Mouse (Mus musculus) left cerebral cortex, adult 6 months (tissue): ENCODE data around the gene Usp8. TPM values are rescaled to one million over a fixed set of nuclear protein-coding genes. Genes with fewer than 3 reads are reported as not detected.

Source experiments
- long read RNA-seq, 2 experiments: library from polyadenylated mRNA; unstranded; transcript quantifications; one replicate each; pipeline ENCODE4 v2.0.0; 2019 to 2020
- polyA plus RNA-seq: library from polyadenylated mRNA; unstranded; fragments of <200 nt; fragmentation: Nextera tagmentation; gene quantifications from 2 replicates; pipeline ENCODE4 v1.2.3, GENCODE M21; 2021

Gene Usp8
- polyA plus RNA-seq, result 16.9 and 18.2 TPM in 2 replicates
- long read RNA-seq, experiment 1, full-length matches to known transcripts, result 106 of 154 reads
- long read RNA-seq, experiment 1, partial matches to known transcripts, result 31 of 154 reads
- long read RNA-seq, experiment 1, other reads (novel, unspliced or antisense), result 17 of 154 reads
- long read RNA-seq, experiment 2, full-length matches to known transcripts, result 5 of 30 reads
- long read RNA-seq, experiment 2, partial matches to known transcripts, result 23 of 30 reads
- long read RNA-seq, experiment 2, other reads (novel, unspliced or antisense), result 2 of 30 reads

GRCm38 (mm10) chr2:126706759-126707437 is at the start of gene Usp8:
TSS of gene Usp8 (plus strand) at chr2:126707328.

GRCm38 (mm10) chr2:126676122-126676515 is 31.0 kb upstream of the Usp8 start, which contains the start of gene Gabpb1:
TSS of gene Gabpb1 (minus strand) at chr2:126676337.

DNA sequence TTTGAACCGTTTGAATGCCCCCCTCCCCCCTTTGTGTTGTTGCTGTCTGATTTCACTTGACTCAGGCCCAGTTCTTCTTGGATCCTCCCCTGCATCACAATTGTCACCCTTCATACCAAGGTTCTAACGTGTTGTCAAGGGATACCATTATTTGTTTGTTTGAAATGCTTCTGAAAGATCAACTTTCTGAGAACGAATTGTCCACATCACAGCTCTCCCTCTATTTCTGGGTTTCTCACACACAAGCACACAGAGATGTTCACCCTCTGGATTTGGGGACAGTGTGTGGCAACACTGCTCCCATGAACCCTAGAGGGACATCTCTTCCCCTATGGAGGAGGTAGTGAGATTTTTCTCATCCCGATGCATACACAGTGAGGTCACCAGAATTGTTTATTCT is 76.2 kb downstream of the Usp8 start, which contains the start of gene Usp50:
Usp50 (minus strand) TSS at position 101 of the 400 bp plus-strand sequence.

Other genes with a start within 250 kb of the Usp8 start
- gene Atp8b4, start 206.7 kb upstream of the Usp8 start, polyA plus RNA-seq, result not detected in 2 replicates
- 4.1 and 4.5 TPM in 2 replicates for gene Slc27a2, start 154.9 kb upstream of the Usp8 start, polyA plus RNA-seq
- 1.0 and 1.2 TPM in 2 replicates for gene Hdc, start 88.0 kb upstream of the Usp8 start, polyA plus RNA-seq
- gene Gabpb1, start 31.0 kb upstream of the Usp8 start, polyA plus RNA-seq, result 11.1 and 11.8 TPM in 2 replicates
- 1.5 TPM in 2 replicates for gene Usp50, start 76.1 kb downstream of the Usp8 start, polyA plus RNA-seq
- gene Trpm7, start 168.9 kb downstream of the Usp8 start, polyA plus RNA-seq, result 13.8 and 17.6 TPM in 2 replicates
- 6.0 and 6.6 TPM in 2 replicates for gene Sppl2a, start 225.9 kb downstream of the Usp8 start, polyA plus RNA-seq